Mouse (Mus musculus): ENCODE measurements around the gene 4930407I10Rik.

The 4930407I10Rik gene

DNA sequence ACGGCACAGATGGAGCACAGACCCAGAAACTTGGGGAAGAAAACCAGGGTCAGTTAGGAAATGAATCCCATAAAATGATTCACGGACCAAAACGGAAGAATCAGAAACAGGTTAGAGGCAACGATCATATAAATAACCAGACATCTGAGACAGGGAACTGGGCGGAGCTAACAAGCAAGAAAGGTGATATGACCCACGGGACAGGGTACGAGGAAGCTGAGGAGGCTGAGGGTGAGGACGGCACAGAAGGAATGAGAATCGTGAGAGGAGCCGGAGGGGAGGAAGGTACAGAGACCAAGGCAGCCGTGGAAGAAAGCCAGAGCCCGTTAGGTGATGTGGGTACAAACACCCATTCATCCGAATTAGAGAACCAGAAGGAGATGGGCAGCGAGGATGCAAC, 5.0 kb downstream of the 4930407I10Rik start:
- DNase-seq: no peak

DNA sequence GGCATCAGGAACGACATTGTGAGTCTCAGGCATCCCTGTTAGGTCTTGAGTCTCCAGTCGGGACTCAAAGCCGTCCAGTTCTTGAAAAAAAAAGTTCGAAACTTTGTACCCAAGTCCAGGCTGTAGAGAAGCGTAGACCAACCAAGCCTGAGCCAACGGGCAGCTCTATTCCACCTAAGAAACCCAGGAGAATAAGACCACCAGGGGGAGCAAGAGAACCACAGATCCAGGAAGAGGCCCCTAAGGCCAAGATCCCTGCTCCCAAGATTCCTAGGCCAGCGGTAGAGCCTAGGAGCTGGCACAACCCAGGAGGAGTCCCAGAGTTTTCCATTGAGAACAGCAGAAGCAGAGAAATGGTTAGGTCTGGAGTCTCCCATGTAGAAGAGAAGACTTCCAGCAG, 6.6 kb downstream of the 4930407I10Rik start:
- DNase-seq: peak; percentile 85

DNA sequence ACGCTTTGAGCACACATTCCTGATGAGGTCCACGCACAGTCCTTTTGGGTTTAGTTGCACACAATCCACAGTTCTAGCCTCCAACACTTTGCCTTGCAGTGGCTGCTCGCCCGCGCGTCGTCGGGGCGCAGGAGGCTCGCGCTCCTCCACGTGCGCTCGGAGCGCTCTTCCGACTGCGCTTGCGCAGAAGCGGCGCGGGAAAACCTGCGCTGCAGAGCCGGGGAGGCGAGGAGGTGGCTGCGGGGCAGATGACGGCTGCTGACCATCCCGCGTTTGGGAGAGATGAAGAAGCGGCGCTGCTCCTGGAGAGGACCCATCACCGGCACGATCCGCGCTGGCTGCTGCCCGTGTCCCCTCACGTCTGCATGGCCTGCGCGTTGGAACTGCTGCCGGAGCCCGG, 10.9 kb downstream of the 4930407I10Rik start, which contains the start of gene Mei1:
Gene Mei1 (plus strand): TSS at position 99 of the 400 bp plus-strand sequence.
- no peak for DNase-seq

DNA sequence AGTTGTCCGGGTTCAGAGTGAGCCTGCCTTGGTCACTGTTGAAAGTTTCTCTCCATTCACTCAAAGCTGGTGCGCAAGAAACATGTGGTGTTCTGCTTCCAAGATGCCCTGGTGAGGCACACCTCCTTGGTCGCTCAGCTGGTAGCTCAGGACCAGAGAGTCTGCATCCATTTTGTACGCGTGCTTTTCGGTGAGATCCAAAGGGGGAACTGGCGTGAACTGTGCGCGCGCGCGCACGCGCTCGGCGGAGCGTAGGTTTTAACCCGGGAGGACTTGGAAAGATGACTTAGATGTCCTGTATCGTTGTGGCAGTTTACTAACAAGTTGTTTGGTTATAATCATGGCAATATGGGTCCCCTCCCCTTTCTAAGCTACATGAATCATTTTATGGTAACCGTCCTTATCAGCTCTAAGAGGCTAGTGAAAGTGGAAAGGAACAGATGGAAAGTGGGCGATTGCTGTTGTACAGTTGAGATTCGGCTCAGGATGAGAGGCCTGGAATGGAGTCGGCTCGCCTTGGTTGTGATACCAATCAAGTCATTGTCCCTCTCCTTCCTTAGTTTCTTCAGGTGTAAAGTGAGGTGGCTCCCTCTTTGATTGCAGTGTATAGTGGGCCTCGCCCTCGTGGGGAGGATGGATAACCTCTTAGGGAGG, 13.0 kb downstream of the 4930407I10Rik start:
- DNase-seq: no peak

DNA sequence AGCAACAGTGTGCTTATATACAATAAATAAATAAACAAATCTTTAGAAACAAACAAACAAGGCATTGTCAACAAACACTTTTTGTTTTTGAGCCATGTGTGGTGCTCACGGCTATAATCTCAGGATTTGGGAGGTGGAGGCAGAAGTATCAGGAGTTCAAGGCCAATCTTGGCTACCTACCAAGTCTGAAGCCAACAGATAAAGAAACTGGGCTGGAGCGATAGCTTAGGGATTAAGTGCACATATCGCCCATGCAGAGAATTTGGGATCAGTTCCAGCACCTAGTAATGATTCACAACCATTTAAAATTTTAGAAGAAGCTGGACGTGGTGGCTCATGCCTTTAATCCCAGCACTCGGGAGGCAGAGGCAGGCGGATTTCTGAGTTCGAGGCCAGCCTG, 14.5 kb downstream of the 4930407I10Rik start:
- DNase-seq: no peak

DNA sequence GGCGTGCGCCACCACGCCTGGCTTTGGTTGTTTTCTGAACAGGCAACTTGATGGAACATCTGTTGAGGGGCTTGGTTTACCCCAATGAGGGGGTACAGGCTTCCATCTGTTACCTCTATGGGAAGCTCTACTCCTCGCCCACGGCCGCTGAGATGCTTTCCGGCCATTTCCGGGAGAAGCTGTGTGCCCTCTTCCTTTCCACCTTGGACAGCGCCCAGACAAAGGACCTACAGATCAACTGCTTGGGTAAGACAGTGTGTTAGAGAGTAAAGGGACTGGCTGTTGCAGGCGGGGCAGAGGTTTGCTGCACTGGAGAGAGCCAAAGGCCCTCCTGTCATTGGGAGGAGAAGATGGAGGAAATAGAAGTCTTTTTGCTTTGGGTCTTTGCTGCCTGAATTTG, 20.9 kb downstream of the 4930407I10Rik start:
- DNase-seq: peak; percentile 21

DNA sequence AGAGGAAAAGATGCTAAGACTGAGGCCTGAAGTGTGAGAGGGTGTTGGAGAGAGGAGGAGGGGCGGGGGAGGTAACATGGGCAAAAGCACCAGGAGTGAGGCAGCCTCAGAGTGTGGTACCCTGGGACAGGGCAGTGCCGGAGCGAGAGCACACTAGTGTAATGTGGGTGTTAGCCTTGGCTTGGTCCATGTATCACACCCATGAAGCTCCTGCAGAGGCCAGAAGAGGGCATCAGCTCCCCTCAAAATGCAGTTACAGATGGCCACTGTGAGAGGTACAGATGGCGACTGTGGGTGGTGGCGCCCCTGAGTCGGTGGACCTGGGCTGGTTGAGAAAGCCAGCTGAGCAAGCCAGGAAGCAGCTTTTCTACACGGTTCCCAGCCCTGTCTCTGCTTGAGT, 22.2 kb downstream of the 4930407I10Rik start:
- peak; percentile 19 for DNase-seq

DNA sequence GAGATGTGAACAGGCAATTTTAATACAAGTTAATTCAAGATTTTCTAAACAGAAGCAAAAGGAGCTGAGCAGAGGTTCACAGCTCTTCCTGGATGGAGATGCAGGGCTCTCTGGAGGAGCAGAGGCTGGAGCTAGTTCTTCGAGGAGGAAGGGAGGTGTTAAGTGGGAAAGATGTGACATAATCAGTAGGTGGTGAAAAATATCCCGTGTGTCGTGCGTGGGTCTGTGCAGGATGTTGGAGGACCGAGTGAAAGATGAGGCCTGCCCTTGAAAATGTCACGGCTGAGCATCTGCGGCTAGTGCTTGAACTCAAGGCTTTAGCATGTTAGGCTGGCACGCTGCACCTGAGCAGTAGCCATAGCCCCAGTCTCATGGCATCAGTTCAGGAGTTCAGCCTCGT, 26.7 kb downstream of the 4930407I10Rik start:
- DNase-seq: no peak

DNA sequence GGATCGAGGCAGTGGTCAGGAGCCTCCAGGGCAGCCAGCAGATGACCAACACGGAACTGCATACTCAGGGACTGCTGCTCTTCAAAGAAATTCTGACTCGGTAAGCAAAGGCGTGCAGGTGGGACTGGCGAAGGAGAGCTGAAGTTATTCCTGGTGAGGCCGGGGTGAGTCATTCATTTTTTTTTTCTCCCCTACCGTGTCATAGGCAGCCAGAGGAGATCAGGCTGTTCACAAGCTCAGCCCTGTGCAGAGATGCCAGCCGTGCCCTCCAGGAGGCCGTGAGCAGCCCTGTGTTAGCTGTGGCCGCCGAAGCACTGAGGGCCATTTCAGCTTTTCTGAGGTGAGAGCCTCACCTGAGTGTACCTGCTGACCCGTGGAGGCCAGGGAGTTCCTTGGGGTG, 27.2 kb downstream of the 4930407I10Rik start:
- no peak for DNase-seq

DNA sequence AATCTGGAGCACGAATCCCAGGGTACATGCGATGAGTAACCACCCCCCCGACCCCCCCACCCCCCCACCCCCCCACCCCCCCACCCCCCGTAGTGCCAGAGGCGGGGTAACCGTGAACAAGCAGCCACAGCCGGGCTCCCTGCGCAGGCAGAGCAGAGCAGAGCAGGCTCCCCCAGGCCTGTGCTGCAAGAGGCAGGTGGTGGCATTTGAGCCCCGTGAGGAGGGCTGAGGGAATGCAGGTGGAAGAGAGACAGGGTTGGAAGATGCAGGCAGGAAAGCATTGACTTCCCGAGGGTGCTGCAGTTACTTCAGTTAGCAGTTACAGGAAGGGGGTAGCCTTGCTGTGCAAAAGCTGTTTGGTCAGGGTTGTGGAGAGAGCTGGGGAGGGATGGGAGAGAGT, 28.3 kb downstream of the 4930407I10Rik start:
- DNase-seq: no peak

DNA sequence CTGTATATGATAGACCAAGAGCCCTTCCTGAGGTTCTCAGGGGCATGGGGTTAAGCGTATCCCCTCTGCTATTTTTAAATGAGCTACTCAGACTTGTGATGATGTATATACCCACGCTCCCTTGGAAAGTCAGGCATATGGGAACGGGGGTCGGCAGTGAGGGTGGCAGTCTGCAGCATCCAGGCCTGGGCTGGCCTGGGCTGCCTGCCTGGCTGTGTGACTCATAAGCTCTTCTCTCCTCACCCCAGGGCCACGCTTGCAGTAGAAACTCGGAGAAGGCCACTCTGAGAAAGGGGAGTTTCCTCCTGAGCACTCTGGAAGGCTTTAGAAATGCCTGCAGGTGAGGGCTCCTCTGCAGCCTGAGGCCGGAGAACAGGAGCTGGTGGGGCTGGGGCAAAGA, 32.1 kb downstream of the 4930407I10Rik start:
- DNase-seq: no peak

DNA sequence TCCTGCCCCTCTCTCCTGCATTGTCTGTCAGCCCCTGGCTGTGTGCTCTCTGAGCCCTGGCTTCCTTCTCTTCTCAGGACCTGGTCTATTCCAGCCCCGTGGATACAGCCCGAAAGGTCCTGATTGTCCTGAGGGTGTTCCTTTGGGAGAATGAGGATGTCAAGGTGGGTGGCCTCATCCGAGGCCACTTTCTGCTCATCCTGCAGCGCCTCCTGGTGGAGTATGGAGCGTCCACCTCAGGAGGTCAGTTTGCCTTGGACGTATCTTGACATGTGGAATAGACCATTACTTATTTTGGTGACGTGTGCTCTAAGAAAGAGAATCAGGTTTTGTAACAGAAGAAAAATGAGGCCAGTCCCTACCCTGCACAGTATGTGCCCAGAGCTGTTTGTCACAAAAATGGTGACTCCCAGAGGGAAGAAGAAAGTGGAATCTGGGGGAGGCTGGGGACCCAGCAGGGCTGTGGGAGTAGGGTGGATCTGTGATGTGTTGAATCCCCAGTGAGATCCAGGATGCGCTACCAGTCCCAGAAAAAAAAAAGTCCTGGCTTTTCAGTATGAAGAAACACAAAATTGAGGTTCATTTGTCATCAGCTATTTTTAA, 48.1 kb downstream of the 4930407I10Rik start:
- DNase-seq: peak; percentile 77
